In genomic region chr1:89923642-89924020, GRCm38 (mm10) we compare ENCODE assay signal across 10 mouse cellular contexts. TPM values are rescaled to one million over a fixed set of nuclear protein-coding genes. Genes with fewer than 3 reads are reported as not detected.
DNase-seq lines count a peak whose midpoint lies in the region; ATAC-seq and TF ChIP-seq lines count a peak whose summit lies in the region.
"Had no signal": no experiment of that assay in that cellular context is flagged by ENCODE, and none has a peak within 500 bp of the region (broad histone marks: within the 10 kb centered on the region; RNA-seq: fewer than 3 reads in every experiment).

No protein-coding gene starts in this region.

- H3K9ac ChIP-seq in kidney, embryonic 16.5 days (replicated peaks; ENCODE audit: low read length), result no peak overlapping the region
- no peak overlapping the region for H3K9ac ChIP-seq in embryonic facial prominence, embryonic 15.5 days
- no peak overlapping the region for H3K9ac ChIP-seq in intestine, postnatal 0 days (ENCODE audit: low read depth, low read length)
- H3K9ac ChIP-seq in neural tube, embryonic 12.5 days, result no peak overlapping the region; the same call in 1 of the 2 replicates

- peaks cover 100% of the 10 kb centered on the region for H3K27me3 ChIP-seq in kidney, embryonic 16.5 days (ENCODE audit: insufficient read depth, low read length)
- peaks cover 99% of the 10 kb centered on the region for H3K27me3 ChIP-seq in embryonic facial prominence, embryonic 15.5 days
- H3K27me3 ChIP-seq in intestine, postnatal 0 days (replicated peaks; ENCODE audit: control insufficient read depth, insufficient read depth, low read length), result peaks cover 97% of the 10 kb centered on the region
- peaks cover 73% of the 10 kb centered on the region for H3K27me3 ChIP-seq in neural tube, embryonic 12.5 days (replicated peaks)

- no peak for DNase-seq in kidney, adult 9 months
- DNase-seq in right cerebral cortex, postnatal 25 days, result no peak
- DNase-seq: adrenal gland, postnatal 25 days; cerebellum, postnatal 10 days had no signal

- peak overlapping the region; percentile 40 for H3K4me2 ChIP-seq in kidney, embryonic 16.5 days (replicated peaks; ENCODE audit: low read depth, low read length)
- H3K4me2 ChIP-seq in embryonic facial prominence, embryonic 15.5 days (replicated peaks), result 0 out of 2 replicates have a peak overlapping the region, but pooled peaks have one; percentile 28
- peak overlapping the region; percentile 7; the same call in 1 of the 2 replicates for H3K4me2 ChIP-seq in intestine, postnatal 0 days (replicated peaks; ENCODE audit: low read depth)
- peak overlapping the region; percentile 63 for H3K4me2 ChIP-seq in neural tube, embryonic 12.5 days (replicated peaks)

- WGBS in kidney, embryonic 16.5 days, result 16% methylated on average over 14 of the region's 14 CpGs
- 8% methylated on average over 14 of the region's 14 CpGs for WGBS in embryonic facial prominence, embryonic 15.5 days
- 12% methylated on average over 14 of the region's 14 CpGs for WGBS in intestine, postnatal 0 days
- WGBS in neural tube, embryonic 12.5 days, result 14% methylated on average over 14 of the region's 14 CpGs

- H3K9me3 ChIP-seq in kidney, embryonic 16.5 days (ENCODE audit: low read length), result no peaks in the 10 kb centered on the region
- no peaks in the 10 kb centered on the region for H3K9me3 ChIP-seq in embryonic facial prominence, embryonic 15.5 days (replicated peaks)
- H3K9me3 ChIP-seq in intestine, postnatal 0 days (ENCODE audit: control insufficient read depth), result no peaks in the 10 kb centered on the region; the same call in 1 of the 2 replicates
- H3K9me3 ChIP-seq in neural tube, embryonic 12.5 days, result no peaks in the 10 kb centered on the region

- H3K27ac ChIP-seq in kidney, embryonic 16.5 days (ENCODE audit: low read length), result no peak overlapping the region
- H3K27ac ChIP-seq in embryonic facial prominence, embryonic 15.5 days (replicated peaks), result no peak overlapping the region
- H3K27ac ChIP-seq in intestine, postnatal 0 days (ENCODE audit: low read depth, low read length), result no peak overlapping the region
- no peak overlapping the region for H3K27ac ChIP-seq in neural tube, embryonic 12.5 days

- no peaks in the 10 kb centered on the region for H3K36me3 ChIP-seq in kidney, embryonic 16.5 days (ENCODE audit: insufficient read depth, low read length)
- no peaks in the 10 kb centered on the region for H3K36me3 ChIP-seq in embryonic facial prominence, embryonic 15.5 days
- no peaks in the 10 kb centered on the region for H3K36me3 ChIP-seq in intestine, postnatal 0 days (ENCODE audit: control insufficient read depth, insufficient read depth)
- no peaks in the 10 kb centered on the region for H3K36me3 ChIP-seq in neural tube, embryonic 12.5 days

- no peak for ATAC-seq in kidney, embryonic 16.5 days (ENCODE audit: low FRiP score, low TSS enrichment)
- ATAC-seq in embryonic facial prominence, embryonic 15.5 days (ENCODE audit: insufficient number of reproducible peaks, low FRiP score, low TSS enrichment, low read depth), result no peak
- no peak for ATAC-seq in intestine, postnatal 0 days
- ATAC-seq in neural tube, embryonic 12.5 days (ENCODE audit: low FRiP score, low read depth), result no peak
- no peak for ATAC-seq in megakaryocyte-erythroid progenitor cell, adult 5-6 weeks (replicated peaks; ENCODE audit: low FRiP score, low TSS enrichment, poor library complexity, severe bottlenecking)

- peaks cover 19% of the 10 kb centered on the region for H3K4me1 ChIP-seq in kidney, embryonic 16.5 days (ENCODE audit: insufficient read depth, low read length)
- peaks cover 22% of the 10 kb centered on the region for H3K4me1 ChIP-seq in embryonic facial prominence, embryonic 15.5 days
- no peaks in the 10 kb centered on the region for H3K4me1 ChIP-seq in intestine, postnatal 0 days (replicated peaks; ENCODE audit: control insufficient read depth, insufficient read depth, low read length)
- peaks cover 62% of the 10 kb centered on the region for H3K4me1 ChIP-seq in neural tube, embryonic 12.5 days

- no peak for TF ChIP-seq CTCF in intestine, postnatal 0 days (IDR thresholded peaks at IDR 0.05; ENCODE audit: low read depth)

- peak overlapping the region; percentile 25; the same call in 1 of the 2 replicates for H3K4me3 ChIP-seq in kidney, embryonic 16.5 days (ENCODE audit: low read length)
- H3K4me3 ChIP-seq in embryonic facial prominence, embryonic 15.5 days (replicated peaks), result no peak overlapping the region
- H3K4me3 ChIP-seq in intestine, postnatal 0 days (ENCODE audit: low read depth, low read length), result no peak overlapping the region
- no peak overlapping the region for H3K4me3 ChIP-seq in neural tube, embryonic 12.5 days

RNA-seq across cellular contexts. Expression of gene Gbx2, which starts 7.3 kb away (rescaled TPM):
- polyA plus RNA-seq in kidney, embryonic 16.5 days (2015; fragmentation: Nextera tagmentation; extraction: Ambion mirVana), result 0.22 and 0.23 TPM in 2 replicates
- 0.28 and 0.29 TPM in 2 replicates for polyA plus RNA-seq in embryonic facial prominence, embryonic 15.5 days (2015; fragmentation: Nextera tagmentation; extraction: Ambion mirVana)
- polyA plus RNA-seq in intestine, postnatal 0 days (2015; fragmentation: Nextera tagmentation; extraction: Ambion mirVana), result 0.08 and 0.16 TPM in 2 replicates
- polyA plus RNA-seq in neural tube, embryonic 12.5 days (2016; fragmentation: Nextera tagmentation; extraction: Ambion mirVana), result 78.5 and 91.6 TPM in 2 replicates
- total RNA-seq in megakaryocyte-erythroid progenitor cell, adult 5-6 weeks (2014; fragmentation: Nextera tagmentation), result not detected in 2 replicates
- total RNA-seq in megakaryocyte-erythroid progenitor cell, adult 5-6 weeks (2017), result 1.6 and 4.5 TPM in 2 replicates
- total RNA-seq: adrenal gland, postnatal 25 days had no signal
- polyA plus RNA-seq: lung, embryonic 16.5 days had no signal

Comparison
In these comparisons a context has a peak if more than half of its experiments do, and no peak if none do; other contexts are left out.
1. H3K4me2 ChIP-seq: peak in every context shown above with its lines; median percentile 63 in neural tube, embryonic 12.5 days; 40 in kidney, embryonic 16.5 days; 28 in embryonic facial prominence, embryonic 15.5 days; 7 in intestine, postnatal 0 days.
2. RNA of gene Gbx2, which starts 7.3 kb away (polyA plus RNA-seq): 78.5 to 91.6 TPM in neural tube, embryonic 12.5 days; 0.28 to 0.29 TPM in embryonic facial prominence, embryonic 15.5 days, 0.22 to 0.23 TPM in kidney, embryonic 16.5 days and 0.08 to 0.16 TPM in intestine, postnatal 0 days; every median in the first group is over 10 times any median in the second.